Mouse (Mus musculus) hindbrain, embryonic 14.5 days (tissue): ENCODE data around the gene Plekhm3. TPM values are rescaled to one million over a fixed set of nuclear protein-coding genes. Genes with fewer than 3 reads are reported as not detected.

Source experiments
- ATAC-seq: fragments of 200-750 bp; cut with Nextera tagmentation; 2 replicates; pipeline ENCODE4 v1.8.0; 2017; ENCODE audit warnings: moderate number of reproducible peaks, mild to moderate bottlenecking, moderate TSS enrichment, moderate library complexity; ENCODE audit not compliant: low FRiP score
- DNase-seq: peaks from one replicate; pipeline ENCODE4 v3.0.0-alpha.2; 2015; ENCODE audit warnings: low spot score
- H3K27ac ChIP-seq: fragments of 300-500 bp; sonication (generic); 2 replicates; pipeline ENCODE4 v1.5.1; 2014; ENCODE audit warnings: mild to moderate bottlenecking, moderate library complexity
- H3K27me3 ChIP-seq: fragments of 300-500 bp; sonication (generic); 2 replicates; pipeline ENCODE4 v1.6.1; 2014; ENCODE audit warnings: mild to moderate bottlenecking, low read length, mixed read lengths; ENCODE audit not compliant: control insufficient read depth, insufficient read depth
- H3K36me3 ChIP-seq: fragments of 300-500 bp; sonication (generic); replicated peaks from 2 replicates; pipeline ENCODE4 v1.6.1; 2014; ENCODE audit not compliant: control insufficient read depth, insufficient read depth
- H3K4me1 ChIP-seq: fragments of 300-500 bp; sonication (generic); replicated peaks from 2 replicates; pipeline ENCODE4 v1.6.1; 2014; ENCODE audit warnings: antibody characterized with exemption, low read length, mixed read lengths; ENCODE audit not compliant: control insufficient read depth, insufficient read depth
- H3K4me2 ChIP-seq: fragments of 300-500 bp; sonication (generic); replicated peaks from 2 replicates; pipeline ENCODE4 v1.6.1; 2014; ENCODE audit warnings: mild to moderate bottlenecking, moderate library complexity
- H3K4me3 ChIP-seq: fragments of 300-500 bp; sonication (generic); replicated peaks from 2 replicates; pipeline ENCODE4 v1.5.1; 2014; ENCODE audit warnings: mild to moderate bottlenecking, low read length
- H3K9ac ChIP-seq: fragments of 300-500 bp; sonication (generic); 2 replicates; pipeline ENCODE4 v1.6.1; 2014
- H3K9me3 ChIP-seq: fragments of 300-500 bp; sonication (generic); 2 replicates; pipeline ENCODE4 v1.6.1; 2016; ENCODE audit warnings: low read length; ENCODE audit not compliant: control insufficient read depth
- WGBS: fragments of 180-500 bp; shearing (Covaris S2); extraction: QIAGEN DNeasy Blood & Tissue Kit; methylation state at CpG from one replicate; pipeline ENCODE4 v1.1.7; 2014; 5-methylcytosine and 5-hydroxymethylcytosine counted together
- polyA plus RNA-seq: library from polyadenylated mRNA; unstranded; fragments of >200 nt; fragmentation: Nextera tagmentation; extraction: Ambion mirVana; gene quantifications from 2 replicates; pipeline ENCODE4 v1.2.1, GENCODE M21; 2014

The Plekhm3 gene
- polyA plus RNA-seq, 1 experiment from 2014 or later, result 9.1 TPM

- Histone ChIP-seq H3K4me1 (no peaks in the 10 kb centered on the region), H3K4me2 (no peak overlapping the region), H3K9me3 (no peaks in the 10 kb centered on the region), H3K27me3 (no peaks in the 10 kb centered on the region), H3K36me3 (no peaks in the 10 kb centered on the region), H3K9ac (no peak overlapping the region), H3K27ac (no peak overlapping the region), H3K4me3 (no peak overlapping the region)
- 27% methylated on average over 2 of the region's 2 CpGs for WGBS
- ATAC-seq (no peak), DNase-seq (no peak)
These were observed 151.4 kb downstream of the Plekhm3 start for GRCm38 (mm10) chr1:64805217-64805616.

GRCm38 (mm10) chr1:64802631-64803030 lies 154.0 kb downstream of the Plekhm3 start:
- Histone ChIP-seq H3K4me3 (no peak overlapping the region), H3K9me3 (no peaks in the 10 kb centered on the region), H3K27ac (no peak overlapping the region), H3K27me3 (no peaks in the 10 kb centered on the region), H3K36me3 (no peaks in the 10 kb centered on the region), H3K4me1 (no peaks in the 10 kb centered on the region), H3K9ac (no peak overlapping the region), H3K4me2 (no peak overlapping the region)
- ATAC-seq (no peak), DNase-seq (no peak)
- WGBS, result 76% methylated on average over 6 of the region's 6 CpGs

- no peak overlapping the region for H3K4me2 ChIP-seq
- no peaks in the 10 kb centered on the region for H3K27me3 ChIP-seq
- no peak overlapping the region for H3K27ac ChIP-seq
- 0 out of 2 replicates have a peak, but pooled peaks cover under 1% of the 10 kb centered on the region for H3K4me1 ChIP-seq
- no peak overlapping the region for H3K4me3 ChIP-seq
- no peaks in the 10 kb centered on the region for H3K36me3 ChIP-seq
- DNase-seq (no peak), ATAC-seq (no peak)
- H3K9me3 ChIP-seq, result no peaks in the 10 kb centered on the region
- WGBS, result 90% methylated on average over 3 of the region's 3 CpGs
- no peak overlapping the region for H3K9ac ChIP-seq
These were observed 159.0 kb downstream of the Plekhm3 start for GRCm38 (mm10) chr1:64797621-64798020.

GRCm38 (mm10) chr1:64796867-64797582 lies 159.6 kb downstream of the Plekhm3 start:
- Histone ChIP-seq H3K4me1 (peaks cover 6% of the 10 kb centered on the region; the same call in 1 of the 2 replicates), H3K27me3 (no peaks in the 10 kb centered on the region), H3K9ac (no peak overlapping the region), H3K9me3 (no peaks in the 10 kb centered on the region), H3K4me3 (no peak overlapping the region), H3K27ac (no peak overlapping the region), H3K4me2 (no peak overlapping the region), H3K36me3 (no peaks in the 10 kb centered on the region)
- no peak for DNase-seq
- WGBS, result 91% methylated on average over 6 of the region's 6 CpGs
- ATAC-seq, result no peak

GRCm38 (mm10) chr1:64795284-64796040 lies 161.2 kb downstream of the Plekhm3 start:
- 63% methylated on average over 8 of the region's 8 CpGs for WGBS
- ATAC-seq, result 0 out of 2 replicates have a peak, but pooled peaks have one; percentile 21
- DNase-seq, result no peak

GRCm38 (mm10) chr1:64794096-64794495 lies 162.5 kb downstream of the Plekhm3 start:
- no peaks in the 10 kb centered on the region for H3K27me3 ChIP-seq
- no peak overlapping the region for H3K9ac ChIP-seq
- peaks cover 15% of the 10 kb centered on the region for H3K4me1 ChIP-seq
- DNase-seq, result no peak
- H3K27ac ChIP-seq, result no peak overlapping the region
- 94% methylated on average over 11 of the region's 11 CpGs for WGBS
- no peak for ATAC-seq
- no peak overlapping the region for H3K4me3 ChIP-seq
- H3K9me3 ChIP-seq, result no peaks in the 10 kb centered on the region
- H3K36me3 ChIP-seq, result no peaks in the 10 kb centered on the region
- no peak overlapping the region for H3K4me2 ChIP-seq

More at GRCm38 (mm10) chr1:64795284-64796040, 161.2 kb downstream of the Plekhm3 start:
- H3K27ac ChIP-seq, result no peak overlapping the region
- H3K27me3 ChIP-seq, result no peaks in the 10 kb centered on the region
- H3K4me2 ChIP-seq, result no peak overlapping the region
- H3K9me3 ChIP-seq, result no peaks in the 10 kb centered on the region
- no peak overlapping the region for H3K9ac ChIP-seq
- no peaks in the 10 kb centered on the region for H3K36me3 ChIP-seq
- peaks cover 15% of the 10 kb centered on the region for H3K4me1 ChIP-seq
- no peak overlapping the region for H3K4me3 ChIP-seq

GRCm38 (mm10) chr1:64793234-64793530 lies 163.4 kb downstream of the Plekhm3 start:
- 75% methylated on average over 4 of the region's 4 CpGs for WGBS
- Histone ChIP-seq H3K27me3 (no peaks in the 10 kb centered on the region), H3K9me3 (no peaks in the 10 kb centered on the region), H3K27ac (no peak overlapping the region), H3K4me2 (no peak overlapping the region), H3K36me3 (no peaks in the 10 kb centered on the region), H3K9ac (no peak overlapping the region), H3K4me3 (no peak overlapping the region), H3K4me1 (peaks cover 15% of the 10 kb centered on the region)
- ATAC-seq (no peak), DNase-seq (no peak)

GRCm38 (mm10) chr1:64792521-64793233 lies 163.9 kb downstream of the Plekhm3 start:
- H3K9me3 ChIP-seq, result no peaks in the 10 kb centered on the region
- DNase-seq (no peak), ATAC-seq (no peak)
- no peak overlapping the region for H3K4me2 ChIP-seq
- H3K9ac ChIP-seq, result no peak overlapping the region
- H3K4me1 ChIP-seq, result peaks cover 15% of the 10 kb centered on the region
- no peaks in the 10 kb centered on the region for H3K36me3 ChIP-seq
- 81% methylated on average over 11 of the region's 11 CpGs for WGBS
- H3K27ac ChIP-seq, result peak overlapping the region; percentile 63; the same call in 1 of the 2 replicates
- H3K27me3 ChIP-seq, result no peaks in the 10 kb centered on the region
- H3K4me3 ChIP-seq, result no peak overlapping the region

GRCm38 (mm10) chr1:64791826-64792225 lies 164.8 kb downstream of the Plekhm3 start:
- no peaks in the 10 kb centered on the region for H3K27me3 ChIP-seq
- ATAC-seq (peak; percentile 52; the same call in 1 of the 2 replicates), DNase-seq (no peak)
- H3K36me3 ChIP-seq, result no peaks in the 10 kb centered on the region
- H3K9ac ChIP-seq, result no peak overlapping the region
- 32% methylated on average over 6 of the region's 6 CpGs for WGBS
- H3K4me2 ChIP-seq, result no peak overlapping the region
- H3K9me3 ChIP-seq, result no peaks in the 10 kb centered on the region
- H3K4me1 ChIP-seq, result peaks cover 15% of the 10 kb centered on the region
- H3K4me3 ChIP-seq, result no peak overlapping the region
- peak overlapping the region; percentile 63; the same call in 1 of the 2 replicates for H3K27ac ChIP-seq
